Mouse (Mus musculus) midbrain, embryonic 15.5 days (tissue): ENCODE results near the gene Hist3h2ba. TPM values are rescaled to one million over a fixed set of nuclear protein-coding genes. Genes with fewer than 3 reads are reported as not detected.

Source experiments
- ATAC-seq: fragments of 200-750 bp; cut with Nextera tagmentation; replicated peaks from 2 replicates; pipeline ENCODE4 v1.8.0; 2017; ENCODE audit warnings: moderate TSS enrichment
- H3K27ac ChIP-seq: fragments of 300-500 bp; sonication (generic); 2 replicates; pipeline ENCODE4 v1.5.1; 2015; ENCODE audit warnings: mild to moderate bottlenecking, inconsistent platforms
- H3K27me3 ChIP-seq: fragments of 300-500 bp; sonication (generic); replicated peaks from 2 replicates; pipeline ENCODE4 v1.6.1; 2015; ENCODE audit warnings: inconsistent platforms
- H3K36me3 ChIP-seq: fragments of 300-500 bp; sonication (generic); replicated peaks from 2 replicates; pipeline ENCODE4 v1.6.1; 2015; ENCODE audit warnings: inconsistent platforms
- H3K4me1 ChIP-seq: fragments of 300-500 bp; sonication (generic); 2 replicates; pipeline ENCODE4 v1.6.1; 2015; ENCODE audit warnings: inconsistent platforms
- H3K4me2 ChIP-seq: fragments of 300-500 bp; sonication (generic); 2 replicates; pipeline ENCODE4 v1.6.1; 2015; ENCODE audit warnings: inconsistent platforms, mild to moderate bottlenecking, moderate library complexity
- H3K4me3 ChIP-seq: fragments of 300-500 bp; sonication (generic); 2 replicates; pipeline ENCODE4 v1.5.1; 2015; ENCODE audit warnings: mild to moderate bottlenecking, inconsistent platforms
- H3K9ac ChIP-seq: fragments of 300-500 bp; sonication (generic); 2 replicates; pipeline ENCODE4 v1.6.1; 2015; ENCODE audit warnings: mild to moderate bottlenecking, inconsistent platforms
- H3K9me3 ChIP-seq: fragments of 300-500 bp; sonication (generic); 2 replicates; pipeline ENCODE4 v1.6.1; 2016; ENCODE audit warnings: inconsistent platforms
- WGBS: fragments of 180-500 bp; shearing (Covaris S2); methylation state at CpG from one replicate; pipeline ENCODE4 v1.1.7; 2015; ENCODE audit warnings: mixed read lengths; 5-methylcytosine and 5-hydroxymethylcytosine counted together
- polyA plus RNA-seq: library from polyadenylated mRNA; unstranded; fragments of >200 nt; fragmentation: Nextera tagmentation; extraction: Ambion mirVana; gene quantifications from 2 replicates; pipeline ENCODE4 v1.2.1, GENCODE M21; 2015

The Hist3h2ba gene
- 311 and 338 TPM in 2 replicates for polyA plus RNA-seq

DNA sequence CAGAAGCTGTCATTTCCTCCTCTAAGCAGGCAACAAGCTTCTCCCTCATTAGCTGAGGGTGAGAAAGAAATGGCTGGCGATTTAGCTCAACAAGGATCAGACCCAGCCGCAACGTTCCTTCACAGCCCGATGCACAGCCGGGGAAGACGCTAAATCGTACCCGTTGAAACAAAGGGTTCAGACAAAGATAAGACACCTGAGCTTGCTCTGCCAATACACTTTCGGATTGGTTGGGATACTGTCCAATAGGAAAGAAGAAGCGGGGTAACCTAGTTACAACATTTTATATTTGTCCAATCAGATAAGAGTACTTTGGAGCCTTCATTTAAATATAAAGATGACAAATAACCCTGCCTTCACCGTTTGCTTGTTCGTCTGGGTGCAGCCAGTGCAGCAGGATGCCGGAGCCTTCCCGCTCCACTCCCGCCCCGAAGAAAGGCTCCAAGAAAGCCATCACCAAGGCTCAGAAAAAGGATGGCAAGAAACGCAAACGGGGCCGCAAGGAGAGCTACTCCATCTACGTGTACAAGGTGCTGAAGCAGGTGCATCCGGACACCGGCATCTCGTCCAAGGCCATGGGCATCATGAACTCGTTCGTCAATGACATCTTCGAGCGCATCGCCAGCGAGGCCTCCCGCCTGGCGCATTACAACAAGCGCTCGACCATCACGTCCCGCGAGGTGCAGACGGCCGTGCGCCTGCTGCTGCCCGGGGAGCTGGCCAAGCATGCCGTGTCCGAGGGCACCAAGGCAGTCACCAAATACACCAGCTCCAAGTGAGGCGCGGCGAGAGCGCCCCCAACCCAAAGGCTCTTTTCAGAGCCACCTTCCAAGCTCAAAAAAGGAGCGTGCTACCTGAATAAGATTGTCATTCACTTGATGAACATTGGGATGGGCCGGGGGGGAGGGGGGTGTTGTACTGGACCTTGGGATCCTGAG, at the start of gene Hist3h2ba:
TSS of gene Hist3h2ba (plus strand) at position 379 of the 938 bp plus-strand sequence.
- H3K27ac ChIP-seq, result peak within 1 kb of the TSS; percentile 97
- WGBS, result under 1% methylated on average over 48 of the region's 48 CpGs
- peaks cover 32% of the 10 kb centered on the region for H3K4me1 ChIP-seq
- no peaks in the 10 kb centered on the region for H3K36me3 ChIP-seq
- H3K27me3 ChIP-seq, result no peaks in the 10 kb centered on the region
- peak within 1 kb of the TSS; percentile 69 for H3K4me3 ChIP-seq
- no peaks in the 10 kb centered on the region for H3K9me3 ChIP-seq
- ATAC-seq, result peak; percentile 93
- peak within 1 kb of the TSS; percentile 63 for H3K4me2 ChIP-seq
- H3K9ac ChIP-seq, result peak within 1 kb of the TSS; percentile 95

DNA sequence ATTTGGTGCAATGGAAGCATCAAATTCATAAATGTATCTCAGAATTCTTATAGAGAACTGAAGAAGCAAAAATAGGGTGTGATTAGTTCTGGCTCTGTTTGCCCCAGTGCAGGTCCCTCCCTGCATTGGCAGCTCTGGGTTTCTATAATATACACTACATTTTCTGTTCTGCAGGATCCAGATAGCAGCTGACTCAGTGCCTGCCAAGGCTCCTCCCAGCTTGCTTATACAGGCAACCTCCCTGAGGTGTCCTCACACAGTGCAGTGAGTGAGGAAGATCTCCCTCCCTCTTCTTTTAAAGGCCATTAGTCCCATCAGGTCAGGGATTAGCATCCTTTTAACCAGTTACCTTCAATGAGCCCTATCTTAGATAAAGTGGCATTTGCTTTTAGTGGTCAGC, 47.6 kb upstream of the Hist3h2ba start:
- Histone ChIP-seq H3K4me3 (no peak overlapping the region), H3K27me3 (no peaks in the 10 kb centered on the region), H3K36me3 (peaks cover 15% of the 10 kb centered on the region; the same call in 1 of the 2 replicates), H3K27ac (no peak overlapping the region), H3K4me1 (peaks cover 29% of the 10 kb centered on the region), H3K4me2 (no peak overlapping the region), H3K9ac (no peak overlapping the region), H3K9me3 (no peaks in the 10 kb centered on the region)
- no peak for ATAC-seq

DNA sequence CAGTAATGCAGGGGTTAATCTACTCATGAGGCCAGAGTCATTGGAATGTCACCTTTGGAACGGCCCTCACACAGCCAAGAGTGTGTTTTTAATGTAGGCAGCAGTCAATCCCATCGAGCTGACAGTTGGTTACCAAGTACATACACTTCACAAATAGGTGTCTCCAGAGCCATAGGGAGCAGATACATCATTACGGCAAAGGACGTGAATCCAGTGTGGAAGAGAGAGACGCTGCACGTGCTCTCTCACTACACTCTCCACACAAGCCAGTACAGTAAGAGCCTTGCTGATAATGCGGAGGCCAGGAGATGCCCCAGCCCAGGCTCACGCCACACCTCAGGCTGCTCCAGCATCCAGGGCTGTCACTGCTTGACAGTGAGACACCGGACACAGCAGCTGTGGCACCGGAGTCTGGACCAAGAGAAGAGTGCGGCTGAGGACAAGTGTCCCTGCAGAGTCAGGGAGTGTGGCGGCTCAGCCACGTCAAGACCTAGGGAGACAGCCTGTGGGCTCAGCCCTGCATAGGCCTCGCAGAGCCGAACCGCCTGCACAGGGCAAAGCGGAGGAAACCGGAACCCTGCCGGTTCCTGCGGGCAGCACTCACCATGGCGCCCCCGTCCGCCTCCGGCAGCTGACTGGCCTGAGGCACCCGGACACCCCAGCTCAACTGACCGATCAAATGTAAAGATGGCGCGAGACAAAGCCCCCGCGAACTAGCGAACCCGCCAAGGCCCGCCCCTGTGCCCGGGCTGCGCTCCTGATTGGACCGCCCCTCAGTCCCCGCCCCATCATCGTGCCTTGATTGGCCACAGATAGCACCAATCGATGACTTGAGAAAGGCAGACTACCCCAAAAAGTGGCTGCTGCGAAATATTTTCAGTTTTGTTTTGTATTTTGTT, 45.0 kb upstream of the Hist3h2ba start, which contains the start of gene Zfp39:
TSS of gene Zfp39 (minus strand) at position 715 of the 899 bp plus-strand sequence.
- Histone ChIP-seq H3K36me3 (peaks cover 11% of the 10 kb centered on the region; the same call in 1 of the 2 replicates), H3K4me1 (peaks cover 26% of the 10 kb centered on the region), H3K27me3 (no peaks in the 10 kb centered on the region), H3K9me3 (no peaks in the 10 kb centered on the region), H3K4me3 (peak within 1 kb of the TSS; percentile 59), H3K27ac (peak within 1 kb of the TSS; percentile 80), H3K4me2 (peak within 1 kb of the TSS; percentile 78), H3K9ac (peak within 1 kb of the TSS; percentile 80)
- ATAC-seq, result peak; percentile 99
- under 1% methylated on average over 40 of the region's 40 CpGs for WGBS

DNA sequence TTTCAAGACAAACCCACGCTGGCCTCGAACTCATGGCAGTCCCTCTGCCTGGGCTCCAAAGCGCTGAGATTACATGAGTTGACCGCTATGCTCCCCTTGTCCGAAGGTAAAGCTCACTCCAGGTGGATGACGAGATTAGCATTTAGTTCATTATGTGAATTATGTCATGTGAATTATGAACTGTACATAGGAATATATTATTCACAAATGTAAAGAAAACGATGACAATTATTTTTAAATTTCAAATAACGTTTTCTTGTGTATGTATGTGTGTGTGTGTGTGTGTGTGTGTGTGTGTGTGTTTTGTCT, 44.4 kb upstream of the Hist3h2ba start:
- peak; percentile 51 for ATAC-seq
- Histone ChIP-seq H3K9me3 (no peaks in the 10 kb centered on the region), H3K27ac (peak overlapping the region; percentile 60; the same call in 1 of the 2 replicates), H3K27me3 (no peaks in the 10 kb centered on the region), H3K4me3 (peak overlapping the region; percentile 59), H3K9ac (no peak overlapping the region), H3K4me2 (peak overlapping the region; percentile 78), H3K4me1 (peaks cover 25% of the 10 kb centered on the region), H3K36me3 (peaks cover 11% of the 10 kb centered on the region; the same call in 1 of the 2 replicates)
- 2% methylated on average over 8 of the region's 8 CpGs for WGBS

DNA sequence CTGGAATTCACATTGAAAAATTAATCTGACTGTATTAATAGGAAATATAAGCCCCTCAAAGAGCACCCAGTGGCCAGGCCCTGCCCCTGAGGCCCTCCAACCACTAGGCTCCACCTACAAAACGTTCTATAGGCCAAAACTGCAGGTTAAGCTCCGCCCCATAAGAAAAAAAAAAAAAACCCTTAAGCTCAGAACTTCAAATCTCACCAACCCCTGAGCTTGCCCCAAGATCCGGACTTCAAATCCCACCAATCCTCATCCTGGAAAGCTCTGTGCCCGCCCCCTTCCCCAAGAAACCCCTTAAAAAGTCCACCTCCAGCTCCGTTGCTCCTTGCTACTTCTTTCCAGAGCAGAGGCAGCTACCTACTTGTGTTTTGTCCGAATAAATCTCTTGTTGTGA, 43.9 kb upstream of the Hist3h2ba start:
- no peak overlapping the region for H3K9ac ChIP-seq
- H3K36me3 ChIP-seq, result peaks cover 11% of the 10 kb centered on the region; the same call in 1 of the 2 replicates
- no peak overlapping the region for H3K4me2 ChIP-seq
- H3K27ac ChIP-seq, result no peak overlapping the region
- H3K4me3 ChIP-seq, result no peak overlapping the region
- no peak for ATAC-seq
- peaks cover 25% of the 10 kb centered on the region for H3K4me1 ChIP-seq
- WGBS, result 40% methylated on average over 6 of the region's 6 CpGs
- no peaks in the 10 kb centered on the region for H3K9me3 ChIP-seq
- no peaks in the 10 kb centered on the region for H3K27me3 ChIP-seq

DNA sequence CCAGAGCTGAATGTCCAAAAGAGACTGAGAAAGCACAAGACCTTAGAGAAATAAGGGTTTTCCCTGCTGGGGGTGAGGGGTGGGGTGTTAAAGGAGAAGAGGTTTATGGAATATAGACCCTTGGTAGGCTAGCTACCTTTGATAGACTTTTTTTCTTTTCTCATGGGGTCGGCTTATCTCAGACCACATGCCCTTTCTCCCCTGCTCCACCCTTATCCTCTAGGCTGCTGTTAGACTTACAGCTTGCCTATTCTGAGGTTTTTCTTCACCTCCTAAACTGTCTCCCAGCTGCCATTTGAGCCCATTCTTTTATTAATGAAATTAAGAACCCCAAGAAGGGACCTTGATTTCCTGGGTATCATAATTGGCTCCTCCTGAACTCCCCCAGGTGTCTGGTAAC, 34.9 kb upstream of the Hist3h2ba start:
- no peak overlapping the region for H3K9ac ChIP-seq
- no peaks in the 10 kb centered on the region for H3K36me3 ChIP-seq
- no peak overlapping the region for H3K27ac ChIP-seq
- H3K4me1 ChIP-seq, result peaks cover 11% of the 10 kb centered on the region
- no peak for ATAC-seq
- WGBS, result 75% methylated on average over 1 of the region's 1 CpGs
- H3K9me3 ChIP-seq, result no peaks in the 10 kb centered on the region
- no peak overlapping the region for H3K4me3 ChIP-seq
- 0 out of 2 replicates have a peak, but pooled peaks cover 1% of the 10 kb centered on the region for H3K27me3 ChIP-seq
- H3K4me2 ChIP-seq, result no peak overlapping the region; the same call in 1 of the 2 replicates

DNA sequence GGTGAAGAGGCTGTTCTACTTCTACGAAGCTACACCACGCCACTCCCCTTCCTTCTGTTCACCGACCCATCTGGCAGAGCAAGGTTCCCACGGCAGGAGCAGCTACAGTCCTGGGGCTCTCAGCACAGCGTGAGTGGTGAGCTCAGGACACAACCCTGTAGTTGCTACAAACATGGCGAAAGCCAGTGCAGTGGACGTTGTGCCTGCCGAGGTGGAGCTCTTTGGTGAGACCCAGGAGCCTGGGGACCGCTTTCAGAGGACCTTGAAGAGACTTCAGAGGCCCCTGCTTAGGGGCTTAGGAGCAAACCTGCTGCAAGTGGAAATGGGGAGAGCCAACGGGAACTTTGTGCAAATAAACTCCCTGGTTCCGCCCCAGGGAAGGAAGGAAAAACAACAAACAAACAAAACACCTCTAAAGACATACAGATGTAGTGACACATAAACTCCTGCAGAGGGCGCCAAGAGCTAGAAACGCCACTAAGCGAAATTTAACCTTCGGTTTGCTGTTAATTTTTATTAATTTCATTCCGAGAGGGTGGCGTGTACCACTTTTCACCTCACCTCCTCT, 34.2 kb upstream of the Hist3h2ba start:
- Histone ChIP-seq H3K9me3 (no peaks in the 10 kb centered on the region), H3K4me3 (peak overlapping the region; percentile 31), H3K27ac (no peak overlapping the region), H3K9ac (peak overlapping the region; percentile 21; the same call in 1 of the 2 replicates), H3K4me2 (peak overlapping the region; percentile 60), H3K27me3 (0 out of 2 replicates have a peak, but pooled peaks cover 3% of the 10 kb centered on the region), H3K4me1 (peaks cover 11% of the 10 kb centered on the region), H3K36me3 (no peaks in the 10 kb centered on the region)
- 18% methylated on average over 17 of the region's 17 CpGs for WGBS
- ATAC-seq, result no peak

DNA sequence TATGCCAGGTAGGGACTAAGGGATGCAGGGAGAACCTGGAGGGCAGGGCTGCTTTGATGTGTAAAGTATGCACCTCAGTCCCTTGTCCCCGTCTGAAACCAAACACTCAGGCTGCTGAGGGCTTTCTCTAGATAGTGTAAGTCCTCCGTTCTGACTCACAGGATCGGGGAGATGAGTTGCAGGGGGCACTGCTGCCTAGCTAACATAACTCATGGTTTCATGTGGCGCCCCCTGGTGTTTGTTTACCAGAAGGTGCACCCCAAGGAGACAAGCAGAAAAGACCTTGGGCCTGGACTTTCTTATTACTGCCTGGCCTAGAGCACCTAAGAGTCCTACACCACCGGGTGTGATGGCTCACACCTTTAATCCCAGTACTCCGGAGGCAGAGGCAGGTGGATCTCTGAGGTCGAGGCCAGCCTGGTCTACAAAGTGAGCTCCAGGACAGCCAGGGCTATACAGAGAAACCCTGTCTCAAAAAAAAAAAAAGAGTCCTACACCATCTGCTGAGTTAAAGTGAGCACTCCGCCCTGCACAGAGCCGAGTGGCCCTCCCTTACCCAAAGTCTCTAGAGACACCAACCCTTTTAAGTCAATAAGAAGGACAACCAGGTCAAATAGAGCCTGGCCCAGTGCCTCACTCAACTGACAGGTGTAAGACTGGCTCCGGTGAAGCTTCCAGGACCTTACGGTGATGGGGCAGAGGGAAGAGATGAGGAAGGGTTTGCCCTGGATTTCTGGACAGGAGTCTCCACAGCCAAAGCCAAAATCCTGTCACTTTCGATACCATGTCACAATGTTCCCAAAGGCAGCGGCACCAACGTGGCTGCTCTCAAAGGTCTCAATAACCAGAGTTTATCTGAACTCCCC, 31.6 kb upstream of the Hist3h2ba start:
- ATAC-seq, result no peak
- Histone ChIP-seq H3K27me3 (0 out of 2 replicates have a peak, but pooled peaks cover 3% of the 10 kb centered on the region), H3K9ac (no peak overlapping the region), H3K4me3 (no peak overlapping the region), H3K36me3 (no peaks in the 10 kb centered on the region), H3K9me3 (no peaks in the 10 kb centered on the region), H3K4me1 (peaks cover 11% of the 10 kb centered on the region), H3K4me2 (no peak overlapping the region), H3K27ac (no peak overlapping the region)
- 56% methylated on average over 14 of the region's 14 CpGs for WGBS

DNA sequence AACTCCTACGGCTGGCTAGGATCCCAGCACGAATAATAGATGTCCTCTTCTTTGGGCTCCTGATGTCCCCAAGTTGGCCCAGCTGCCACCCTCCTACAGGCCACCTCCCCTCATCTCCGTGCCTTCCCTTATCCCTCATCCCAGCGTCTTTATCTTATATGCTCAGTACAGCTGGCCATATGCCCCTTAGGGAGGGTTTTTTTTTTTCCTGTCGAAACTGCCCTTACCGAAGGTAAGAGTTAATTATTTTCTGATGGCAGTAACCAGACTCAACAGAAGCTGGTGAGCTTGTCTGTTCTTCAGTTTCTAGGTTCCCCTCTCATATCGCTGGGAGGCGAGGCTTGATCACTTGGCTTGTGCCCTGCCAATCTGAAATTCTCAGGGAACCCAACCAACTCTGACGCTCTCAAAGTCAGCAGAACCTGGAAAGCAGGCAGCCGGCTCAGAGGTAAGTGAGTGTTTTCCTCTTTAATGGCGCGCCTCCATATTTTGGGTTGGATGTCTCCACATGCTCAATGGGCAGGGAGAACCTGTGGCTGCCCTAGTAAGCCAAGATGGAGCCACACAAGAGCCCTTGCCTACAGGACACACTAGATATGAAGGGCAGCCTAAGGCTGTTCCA, 30.9 kb upstream of the Hist3h2ba start, which contains the start of gene Btnl10:
TSS of gene Btnl10 (plus strand) at position 164 of the 622 bp plus-strand sequence.
- Histone ChIP-seq H3K4me2 (no peak within 1 kb of the TSS), H3K4me1 (peaks cover 11% of the 10 kb centered on the region), H3K4me3 (no peak within 1 kb of the TSS), H3K9me3 (no peaks in the 10 kb centered on the region), H3K36me3 (no peaks in the 10 kb centered on the region), H3K27me3 (0 out of 2 replicates have a peak, but pooled peaks cover 3% of the 10 kb centered on the region), H3K9ac (no peak within 1 kb of the TSS), H3K27ac (no peak within 1 kb of the TSS)
- 86% methylated on average over 12 of the region's 12 CpGs for WGBS
- ATAC-seq, result no peak

DNA sequence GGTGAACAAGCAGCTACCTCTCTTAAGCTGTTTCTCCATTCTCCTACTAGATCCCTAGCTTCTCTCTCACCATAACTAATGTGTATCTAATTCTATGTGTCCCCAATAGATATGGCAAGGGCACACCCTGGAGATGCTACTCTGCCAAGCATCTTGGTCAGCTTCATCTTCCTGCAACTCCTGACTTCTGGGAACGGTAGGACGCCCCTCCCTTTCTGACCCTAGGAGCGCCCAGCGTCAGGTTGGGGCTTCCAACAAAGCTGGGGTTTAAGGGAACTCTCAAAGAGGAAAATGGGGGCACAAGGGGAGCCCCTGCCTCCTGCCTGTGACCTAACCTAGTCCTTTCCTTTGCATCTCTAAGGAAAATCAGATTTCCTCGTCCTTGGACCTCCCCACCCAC, 30.0 kb upstream of the Hist3h2ba start:
- no peak overlapping the region for H3K27ac ChIP-seq
- H3K4me3 ChIP-seq, result no peak overlapping the region
- no peak for ATAC-seq
- WGBS, result 79% methylated on average over 5 of the region's 5 CpGs
- H3K9me3 ChIP-seq, result no peaks in the 10 kb centered on the region
- H3K4me1 ChIP-seq, result peaks cover 11% of the 10 kb centered on the region
- 0 out of 2 replicates have a peak, but pooled peaks cover 3% of the 10 kb centered on the region for H3K27me3 ChIP-seq
- H3K36me3 ChIP-seq, result no peaks in the 10 kb centered on the region
- no peak overlapping the region for H3K4me2 ChIP-seq
- H3K9ac ChIP-seq, result no peak overlapping the region
